Mouse (Mus musculus) bone marrow macrophage, adult 2 months (primary cell): Measurements from ENCODE around the gene Cavin3.

Experiments
- CTCF ChIP-seq: IDR thresholded peaks from 2 replicates; pipeline ENCODE4 v1.5.1; 2012; ENCODE audit warnings: low read depth, mild to moderate bottlenecking, low read length, moderate library complexity
- POLR2A ChIP-seq: IDR thresholded peaks from 2 replicates; pipeline ENCODE4 v1.6.1; 2012; ENCODE audit warnings: mild to moderate bottlenecking, low read depth, low read length, borderline replicate concordance

DNA sequence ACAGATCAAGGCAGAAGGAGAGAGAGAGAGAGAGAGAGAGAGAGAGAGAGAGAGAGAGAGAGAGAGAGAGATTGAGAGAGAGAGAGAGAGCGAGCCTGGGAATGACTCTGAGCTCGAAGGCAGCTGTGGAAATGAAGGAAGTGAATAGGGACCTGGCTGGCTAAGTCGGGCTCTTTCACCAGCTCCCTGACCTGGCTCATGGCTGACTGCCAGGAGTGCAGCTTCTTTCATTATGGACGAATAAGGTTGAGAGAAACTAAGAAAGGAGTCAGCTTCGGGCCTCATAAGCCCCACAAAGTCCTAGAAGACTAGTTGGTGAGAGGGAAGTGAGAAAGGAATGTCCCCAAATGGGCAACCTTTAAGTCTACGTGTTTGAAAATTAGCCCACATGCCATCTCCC is 38.1 kb upstream of the Cavin3 start:
- TF ChIP-seq CTCF (no peak), POLR2A (no peak)
